Mouse (Mus musculus): ENCODE measurements at regions not wholly inside any gene's neighbourhood (a gene's known extent, or its start where the extent isn't known, plus 50 kb on each side); places are given as distances from the start of the nearest gene placed in this dataset.
A peak's percentile ranks its signal among the peaks of the same experiment; 100 is the strongest.
"Not testable (repeated sequence)": the region's sequence is repeated elsewhere in the genome, so short reads cannot be mapped to it uniquely, and the experiment has no call there.

DNA sequence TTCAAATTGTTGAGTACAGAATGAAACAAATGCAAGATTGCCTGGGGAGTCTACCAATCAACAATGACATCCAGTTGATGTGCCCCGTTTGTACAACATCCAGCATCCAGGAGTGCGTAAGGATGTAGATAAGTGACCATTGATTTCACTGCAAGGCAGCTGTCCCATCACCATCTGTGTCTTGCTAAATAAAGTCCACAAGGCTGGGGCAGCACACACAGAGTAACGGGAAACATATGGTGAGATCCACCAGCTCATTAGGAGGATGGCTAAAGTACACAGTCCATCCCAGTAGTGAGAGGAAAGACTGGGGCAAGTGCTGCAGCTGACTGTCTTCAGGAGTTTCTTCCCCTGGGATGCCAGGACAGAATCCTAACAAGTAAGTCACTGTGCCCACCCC, 284.8 kb downstream of the Phf3 start:
- Histone ChIP-seq H3K9ac (ENCODE audit: low read length) (no peak overlapping the region), H3K27me3 (ENCODE audit: control insufficient read depth, insufficient read depth, low read length) (no peaks in the 10 kb centered on the region), H3K4me2 (ENCODE audit: low read depth, low read length, severe bottlenecking) (no peak overlapping the region), H3K4me3 (ENCODE audit: low read depth, low read length) (no peak overlapping the region), H3K9me3 (ENCODE audit: control insufficient read depth, low read length) (no peaks in the 10 kb centered on the region), H3K36me3 (ENCODE audit: control insufficient read depth, insufficient read depth, low read length) (no peaks in the 10 kb centered on the region), H3K4me1 (replicated peaks; ENCODE audit: control insufficient read depth, insufficient read depth, low read length) (no peaks in the 10 kb centered on the region), H3K27ac (ENCODE audit: low read depth, low read length) (no peak overlapping the region)
- ATAC-seq (replicated peaks; ENCODE audit: low FRiP score) (no peak), DNase-seq (ENCODE audit: low spot score) (no peak)
- 78% methylated on average over 3 of the region's 3 CpGs for WGBS

DNA sequence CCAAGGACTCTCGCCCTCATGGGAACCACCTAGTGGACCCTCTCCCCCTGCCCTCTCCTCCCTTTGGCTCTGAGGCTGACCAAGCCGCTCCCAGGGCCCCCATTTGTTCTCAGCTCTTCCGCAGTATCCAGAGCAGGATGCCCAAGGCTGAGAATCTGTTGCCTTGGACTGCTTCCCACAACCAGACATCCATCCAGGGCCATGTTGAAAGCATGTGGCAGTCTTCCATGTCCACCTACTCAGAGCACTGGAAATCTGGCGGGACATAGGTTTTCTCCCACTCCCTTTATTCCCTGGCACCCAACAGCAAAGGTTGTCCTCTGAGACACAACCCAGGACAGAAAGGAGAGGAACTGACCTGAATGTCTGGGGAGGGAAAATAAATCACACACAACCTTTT, 285.4 kb downstream of the Phf3 start:
- H3K9ac ChIP-seq (ENCODE audit: low read length): no peak overlapping the region
- WGBS: 88% methylated on average over 4 of the region's 4 CpGs
- no peaks in the 10 kb centered on the region for H3K27me3 ChIP-seq (ENCODE audit: control insufficient read depth, insufficient read depth, low read length)
- no peaks in the 10 kb centered on the region for H3K36me3 ChIP-seq (ENCODE audit: control insufficient read depth, insufficient read depth, low read length)
- H3K27ac ChIP-seq (ENCODE audit: low read depth, low read length): no peak overlapping the region
- H3K4me2 ChIP-seq (ENCODE audit: low read depth, low read length, severe bottlenecking): no peak overlapping the region
- no peak overlapping the region for H3K4me3 ChIP-seq (ENCODE audit: low read depth, low read length)
- no peaks in the 10 kb centered on the region for H3K9me3 ChIP-seq (ENCODE audit: control insufficient read depth, low read length)
- ATAC-seq (replicated peaks; ENCODE audit: low FRiP score) (no peak), DNase-seq (ENCODE audit: low spot score) (no peak)
- H3K4me1 ChIP-seq (replicated peaks; ENCODE audit: control insufficient read depth, insufficient read depth, low read length): no peaks in the 10 kb centered on the region

DNA sequence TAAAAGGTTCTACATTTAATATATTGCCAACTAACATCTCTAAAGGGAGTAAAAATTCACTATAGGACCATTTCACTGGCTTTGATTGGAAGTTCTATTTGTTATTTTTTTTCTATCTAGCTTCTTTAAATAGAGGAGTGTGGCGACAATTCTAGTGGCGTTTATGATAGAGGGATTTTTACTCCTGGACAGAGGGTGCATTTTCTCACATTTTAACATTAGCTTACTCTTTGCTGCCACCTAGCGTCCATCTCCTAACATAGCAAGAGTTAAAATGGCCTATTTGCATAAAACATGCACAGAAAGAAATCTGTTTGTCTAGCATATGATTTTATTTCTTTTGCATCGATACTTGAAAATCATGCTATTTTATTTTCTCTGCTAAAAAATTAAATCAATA, 288.9 kb downstream of the Phf3 start:
- H3K36me3 ChIP-seq (ENCODE audit: control insufficient read depth, insufficient read depth, low read length): no peaks in the 10 kb centered on the region
- H3K27me3 ChIP-seq (ENCODE audit: control insufficient read depth, insufficient read depth, low read length): no peaks in the 10 kb centered on the region
- H3K4me2 ChIP-seq (ENCODE audit: low read depth, low read length, severe bottlenecking): no peak overlapping the region
- H3K4me1 ChIP-seq (replicated peaks; ENCODE audit: control insufficient read depth, insufficient read depth, low read length): no peaks in the 10 kb centered on the region
- H3K9me3 ChIP-seq (ENCODE audit: control insufficient read depth, low read length): no peaks in the 10 kb centered on the region
- H3K9ac ChIP-seq (ENCODE audit: low read length): no peak overlapping the region
- peak; percentile 52 for DNase-seq (ENCODE audit: low spot score)
- no peak overlapping the region for H3K27ac ChIP-seq (ENCODE audit: low read depth, low read length)
- WGBS: 11% methylated on average over 4 of the region's 4 CpGs
- ATAC-seq (replicated peaks; ENCODE audit: low FRiP score): peak; percentile 67
- no peak overlapping the region for H3K4me3 ChIP-seq (ENCODE audit: low read depth, low read length)

DNA sequence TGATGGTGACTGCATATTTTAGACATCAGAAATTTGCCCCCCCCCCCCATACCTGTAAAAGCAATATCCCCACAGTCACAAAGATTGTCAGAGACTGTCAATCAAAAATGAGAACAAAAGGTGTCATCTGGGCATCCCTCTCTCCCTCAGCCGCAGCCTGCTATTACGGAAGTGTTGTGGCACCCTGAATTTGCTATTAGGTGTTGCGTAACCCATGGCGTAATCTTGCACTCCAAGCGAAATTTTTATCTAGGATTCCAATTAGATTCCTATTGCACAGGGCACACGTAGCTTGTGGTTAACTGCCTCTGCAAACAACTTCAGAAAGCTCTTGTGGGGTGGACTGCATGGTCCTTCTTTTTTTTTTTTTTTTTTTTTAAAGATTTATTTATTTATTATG, 289.9 kb downstream of the Phf3 start:
- no peak for ATAC-seq (replicated peaks; ENCODE audit: low FRiP score)
- 87% methylated on average over 6 of the region's 6 CpGs for WGBS

DNA sequence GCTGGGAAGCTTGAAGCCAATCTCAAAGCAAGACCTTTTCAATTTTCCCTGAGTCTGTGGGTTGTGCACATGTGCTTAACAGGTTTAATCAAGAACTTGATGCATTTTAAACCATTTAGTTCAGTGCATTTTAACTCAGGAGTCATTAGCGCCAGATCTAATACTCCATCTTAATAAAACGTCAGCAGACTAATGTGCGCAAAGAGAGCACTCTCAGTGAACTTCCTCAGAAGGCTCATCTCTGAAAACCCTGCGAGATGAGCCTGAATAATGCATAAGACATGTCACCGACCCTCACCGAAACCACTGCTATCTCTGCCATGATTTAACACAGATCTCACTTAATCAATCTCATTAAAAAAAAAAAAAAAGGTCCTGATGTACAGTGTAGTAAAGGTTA, 309.0 kb downstream of the Phf3 start:
- 92% methylated on average over 6 of the region's 6 CpGs for WGBS
- Histone ChIP-seq H3K4me2 (ENCODE audit: low read depth, low read length, severe bottlenecking) (no peak overlapping the region), H3K9ac (ENCODE audit: low read length) (no peak overlapping the region), H3K27me3 (ENCODE audit: control insufficient read depth, insufficient read depth, low read length) (no peaks in the 10 kb centered on the region), H3K27ac (ENCODE audit: low read depth, low read length) (no peak overlapping the region), H3K4me3 (ENCODE audit: low read depth, low read length) (no peak overlapping the region), H3K9me3 (ENCODE audit: control insufficient read depth, low read length) (no peaks in the 10 kb centered on the region), H3K4me1 (replicated peaks; ENCODE audit: control insufficient read depth, insufficient read depth, low read length) (no peaks in the 10 kb centered on the region), H3K36me3 (ENCODE audit: control insufficient read depth, insufficient read depth, low read length) (no peaks in the 10 kb centered on the region)
- no peak for ATAC-seq (replicated peaks; ENCODE audit: low FRiP score)
- no peak for DNase-seq (ENCODE audit: low spot score)

More for the DNA sequence above, 289.9 kb downstream of the Phf3 start:
- Histone ChIP-seq H3K27me3 (ENCODE audit: control insufficient read depth, insufficient read depth, low read length) (no peaks in the 10 kb centered on the region), H3K9me3 (ENCODE audit: control insufficient read depth, low read length) (no peaks in the 10 kb centered on the region), H3K4me2 (ENCODE audit: low read depth, low read length, severe bottlenecking) (no peak overlapping the region), H3K36me3 (ENCODE audit: control insufficient read depth, insufficient read depth, low read length) (no peaks in the 10 kb centered on the region), H3K9ac (ENCODE audit: low read length) (no peak overlapping the region), H3K27ac (ENCODE audit: low read depth, low read length) (no peak overlapping the region), H3K4me1 (replicated peaks; ENCODE audit: control insufficient read depth, insufficient read depth, low read length) (no peaks in the 10 kb centered on the region), H3K4me3 (ENCODE audit: low read depth, low read length) (no peak overlapping the region)
- no peak for DNase-seq (ENCODE audit: low spot score)

DNA sequence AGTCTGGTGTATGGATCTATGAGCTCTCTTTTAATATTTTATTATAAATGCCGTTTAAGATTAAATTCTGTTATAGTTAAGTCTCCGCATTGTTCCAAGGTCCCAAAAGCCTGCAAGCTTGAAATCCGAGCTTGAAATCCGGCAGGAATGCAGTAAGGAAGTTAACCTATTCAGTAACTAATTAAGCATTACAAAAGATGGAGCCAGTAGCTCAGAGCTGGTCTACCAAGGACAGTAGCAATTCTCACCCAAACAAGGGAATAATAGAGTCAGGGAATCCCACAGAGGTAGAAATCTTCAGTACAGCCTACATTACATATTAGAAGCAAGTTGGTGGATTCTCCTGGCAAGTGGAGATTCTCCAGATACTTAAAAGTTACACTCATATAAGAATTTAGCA, 325.0 kb downstream of the Phf3 start:
- ATAC-seq (replicated peaks; ENCODE audit: low FRiP score); H3K4me3 ChIP-seq (ENCODE audit: low read depth, low read length): not testable (repeated sequence)
- WGBS: 4% methylated on average over 4 of the region's 4 CpGs

DNA sequence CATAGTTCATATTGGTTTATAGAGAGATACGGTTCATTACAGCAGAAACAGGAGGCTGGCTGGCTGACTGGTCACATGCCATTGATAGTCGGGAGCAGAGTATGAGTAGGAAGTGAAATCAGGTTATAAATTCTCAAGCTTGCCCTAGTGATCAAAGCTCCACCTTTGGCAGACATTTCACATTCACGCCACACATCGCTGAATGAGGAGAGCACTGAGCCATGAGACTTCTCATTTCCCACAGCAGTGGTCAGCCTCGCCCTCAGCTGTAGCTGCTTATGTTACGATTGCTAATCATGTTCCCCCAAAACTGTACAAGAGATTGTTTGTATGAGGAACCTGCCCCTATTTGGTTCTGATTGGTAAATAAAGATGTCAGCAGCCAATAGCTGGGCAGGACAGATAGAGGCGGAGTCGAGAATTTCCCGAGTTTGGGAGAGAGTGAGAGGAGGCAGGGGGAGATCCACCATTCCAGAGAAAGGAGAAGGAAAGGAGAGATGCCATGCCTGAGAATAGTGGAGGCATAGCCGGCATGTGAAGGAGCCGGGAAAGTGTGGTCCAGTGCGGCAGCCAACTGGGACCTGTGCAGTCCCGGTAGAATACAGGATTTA, 333.5 kb downstream of the Phf3 start:
- Histone ChIP-seq H3K36me3 (ENCODE audit: control insufficient read depth, insufficient read depth, low read length) (no peaks in the 10 kb centered on the region), H3K9ac (ENCODE audit: low read length) (no peak overlapping the region), H3K4me2 (ENCODE audit: low read depth, low read length, severe bottlenecking) (no peak overlapping the region), H3K4me3 (ENCODE audit: low read depth, low read length) (no peak overlapping the region), H3K4me1 (replicated peaks; ENCODE audit: control insufficient read depth, insufficient read depth, low read length) (no peaks in the 10 kb centered on the region), H3K27ac (ENCODE audit: low read depth, low read length) (no peak overlapping the region), H3K9me3 (ENCODE audit: control insufficient read depth, low read length) (no peaks in the 10 kb centered on the region), H3K27me3 (ENCODE audit: control insufficient read depth, insufficient read depth, low read length) (no peaks in the 10 kb centered on the region)
- WGBS: 93% methylated on average over 13 of the region's 13 CpGs
- ATAC-seq (replicated peaks; ENCODE audit: low FRiP score) (no peak), DNase-seq (ENCODE audit: low spot score) (no peak)

More for the DNA sequence above, 325.0 kb downstream of the Phf3 start:
- H3K9ac ChIP-seq (ENCODE audit: low read length); DNase-seq (ENCODE audit: low spot score); H3K4me2 ChIP-seq (ENCODE audit: low read depth, low read length, severe bottlenecking); H3K4me1 ChIP-seq (replicated peaks; ENCODE audit: control insufficient read depth, insufficient read depth, low read length); H3K9me3 ChIP-seq (ENCODE audit: control insufficient read depth, low read length); H3K27me3 ChIP-seq (ENCODE audit: control insufficient read depth, insufficient read depth, low read length); H3K27ac ChIP-seq (ENCODE audit: low read depth, low read length); H3K36me3 ChIP-seq (ENCODE audit: control insufficient read depth, insufficient read depth, low read length): not testable (repeated sequence)

DNA sequence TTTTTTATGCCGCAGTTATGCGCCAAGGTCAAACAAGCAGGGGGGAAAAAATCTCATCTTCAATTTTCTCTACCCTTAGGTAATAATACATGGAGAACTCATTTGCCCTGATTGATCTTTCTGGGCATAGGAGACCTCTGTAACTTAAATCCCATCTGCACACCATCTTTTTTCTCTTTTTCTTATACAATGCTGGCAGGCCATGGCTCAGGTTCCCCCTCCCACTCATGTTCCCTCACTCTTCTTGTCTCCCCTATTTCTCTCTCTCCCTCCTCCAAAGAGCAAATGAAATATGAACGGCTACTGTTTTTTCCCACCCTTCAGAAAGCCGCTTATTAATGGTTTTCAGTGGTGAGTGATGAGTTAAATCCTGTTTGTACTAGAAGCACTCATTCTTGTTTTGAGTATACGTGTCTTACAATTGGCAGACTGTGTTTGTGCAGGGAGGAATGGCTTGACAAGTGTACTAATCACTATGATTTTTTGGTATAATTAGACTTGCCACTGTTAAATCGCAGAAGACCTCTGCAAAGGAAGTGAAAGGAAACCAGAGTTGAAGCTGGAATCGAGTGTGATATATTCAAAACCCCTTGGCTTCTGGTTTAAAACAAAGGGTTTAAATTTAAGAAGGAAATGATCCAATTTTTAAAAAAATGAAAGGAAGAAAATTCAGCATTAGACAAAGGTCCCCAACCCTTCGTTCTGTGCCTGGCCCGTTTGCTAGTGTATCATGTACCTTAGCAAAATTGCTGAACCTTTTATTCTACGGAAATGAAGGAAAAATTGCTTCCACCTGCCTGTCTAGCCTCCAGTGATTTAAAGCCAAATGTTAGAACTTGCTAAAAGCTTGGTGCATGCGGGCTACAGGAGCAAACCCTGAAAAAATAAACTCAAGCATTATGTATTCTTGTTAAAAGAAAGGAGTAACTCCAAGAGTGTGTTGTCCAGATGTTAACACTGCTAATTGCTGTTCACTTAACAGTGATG, 336.4 kb downstream of the Phf3 start:
- Histone ChIP-seq H3K36me3 (ENCODE audit: control insufficient read depth, insufficient read depth, low read length) (no peaks in the 10 kb centered on the region), H3K4me2 (ENCODE audit: low read depth, low read length, severe bottlenecking) (no peak overlapping the region), H3K27ac (ENCODE audit: low read depth, low read length) (no peak overlapping the region), H3K9me3 (ENCODE audit: control insufficient read depth, low read length) (no peaks in the 10 kb centered on the region), H3K4me1 (replicated peaks; ENCODE audit: control insufficient read depth, insufficient read depth, low read length) (no peaks in the 10 kb centered on the region), H3K27me3 (ENCODE audit: control insufficient read depth, insufficient read depth, low read length) (no peaks in the 10 kb centered on the region), H3K4me3 (ENCODE audit: low read depth, low read length) (no peak overlapping the region), H3K9ac (ENCODE audit: low read length) (no peak overlapping the region)
- ATAC-seq (replicated peaks; ENCODE audit: low FRiP score) (no peak), DNase-seq (ENCODE audit: low spot score) (no peak)
- 72% methylated on average over 11 of the region's 11 CpGs for WGBS

Data from forebrain, embryonic 11.5 days (tissue).